Mouse (Mus musculus) mouse embryonic stem cell (cell line): ENCODE data around the gene Actr10.

Source experiments
- in situ Hi-C, 2 experiments: fragments of 300-500 bp; cut with MboI; formaldehyde crosslinking; loops; 1 replicate in 1 of 2; 3 replicates in 1 of 2; pipeline ENCODE4 v1.14.3; 2019 to 2020; ENCODE audit warnings: low sequenced_read_pairs in 2 of 2, low pct_unique_long_range_greater_than_20kb in 1 of 2, mixed read lengths in 1 of 2; ENCODE audit not compliant: unreplicated experiment in 1 of 2

The Actr10 gene

DNA sequence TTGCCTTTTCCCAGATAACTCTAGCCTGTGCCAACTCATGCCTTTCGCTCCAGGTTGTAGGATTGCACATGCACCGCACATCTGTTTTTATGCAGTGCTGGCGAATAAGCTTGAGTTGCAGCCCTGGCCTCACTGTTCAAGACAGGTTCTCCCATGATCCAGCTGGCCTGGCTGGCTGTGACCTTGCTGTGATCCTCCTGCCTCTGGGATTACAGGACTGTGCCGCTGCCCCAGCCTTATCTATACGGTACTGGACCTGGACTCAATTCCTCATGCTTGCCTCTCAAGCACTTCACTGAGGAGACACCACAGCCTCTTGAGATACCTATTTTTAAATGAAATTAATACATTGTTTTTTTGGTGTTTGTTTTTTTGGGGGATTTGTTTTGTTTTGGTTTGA, 6.5 kb downstream of the Actr10 start:
- in situ Hi-C loops, result no loop called here

DNA sequence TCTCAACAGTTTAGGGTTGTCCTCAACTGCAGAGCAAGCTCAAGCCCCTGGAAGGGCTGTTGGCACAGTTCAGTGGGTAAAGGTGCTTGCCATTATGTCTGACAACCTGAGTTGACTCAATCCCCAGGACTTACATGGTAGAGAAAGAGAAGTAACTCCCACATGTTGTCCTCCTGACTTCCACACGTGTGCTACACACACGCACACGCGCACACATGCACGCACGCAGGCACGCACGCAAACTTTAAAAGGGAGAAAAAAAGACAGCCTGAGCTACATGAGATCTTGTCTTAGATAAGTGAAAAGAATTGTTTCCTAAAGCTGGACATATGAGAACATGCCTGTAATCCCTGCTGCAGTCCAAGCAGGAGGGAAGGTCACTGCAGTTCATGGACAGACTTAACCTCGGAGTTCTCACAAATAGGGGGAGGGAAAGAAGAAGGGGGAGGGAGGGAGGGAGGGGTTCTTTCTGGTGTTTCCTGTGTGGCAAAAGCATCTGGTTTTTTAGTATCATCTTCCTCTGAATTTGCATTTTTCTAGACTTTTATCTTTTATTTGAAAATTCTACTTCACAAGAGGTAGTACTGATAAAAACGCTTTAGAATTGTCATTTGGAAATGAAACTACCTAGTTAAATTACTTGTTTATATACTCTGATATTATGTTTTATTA, 9.1 kb downstream of the Actr10 start:
- in situ Hi-C loops, result no loop called here

DNA sequence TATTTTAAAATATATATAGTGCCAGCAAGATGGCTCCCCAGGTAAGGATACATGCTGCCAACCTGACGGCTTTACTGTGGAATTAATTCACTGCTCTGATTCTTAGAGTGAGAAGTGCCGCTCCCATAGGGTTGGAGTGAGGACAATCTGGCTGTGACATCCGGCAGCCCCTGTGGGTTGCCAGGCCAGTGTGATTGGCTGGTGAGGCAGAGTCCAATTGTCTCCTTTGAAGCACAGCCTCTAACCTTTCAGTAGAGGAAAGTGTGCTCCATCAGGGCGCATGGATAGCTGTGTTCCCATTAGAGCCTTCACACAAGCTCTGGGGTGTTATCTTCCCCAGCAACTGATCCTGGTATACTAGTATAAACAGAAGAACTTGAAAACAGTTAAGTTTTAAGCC, 21.0 kb downstream of the Actr10 start:
- in situ Hi-C loops, result no loop called here

DNA sequence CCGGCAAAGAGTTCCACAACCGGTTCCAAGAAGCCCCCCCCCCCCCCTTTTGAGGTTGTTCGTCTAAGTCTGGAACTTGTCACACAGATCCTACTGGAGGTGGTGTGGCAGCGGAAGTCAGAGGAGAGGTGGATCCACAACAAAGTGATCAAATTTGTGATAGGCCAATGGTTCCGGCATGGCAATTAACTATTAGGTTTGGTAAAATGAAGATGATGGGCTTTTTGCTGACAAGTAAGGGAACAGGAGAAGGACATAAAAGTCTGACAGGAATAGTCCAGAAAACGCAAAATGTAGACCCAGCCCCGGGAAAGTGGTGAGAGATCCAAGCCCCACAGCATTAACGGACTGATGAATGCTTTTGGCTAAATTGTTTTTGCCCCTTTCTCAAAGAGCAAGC, 29.9 kb downstream of the Actr10 start:
- in situ Hi-C loops, result no loop called here

DNA sequence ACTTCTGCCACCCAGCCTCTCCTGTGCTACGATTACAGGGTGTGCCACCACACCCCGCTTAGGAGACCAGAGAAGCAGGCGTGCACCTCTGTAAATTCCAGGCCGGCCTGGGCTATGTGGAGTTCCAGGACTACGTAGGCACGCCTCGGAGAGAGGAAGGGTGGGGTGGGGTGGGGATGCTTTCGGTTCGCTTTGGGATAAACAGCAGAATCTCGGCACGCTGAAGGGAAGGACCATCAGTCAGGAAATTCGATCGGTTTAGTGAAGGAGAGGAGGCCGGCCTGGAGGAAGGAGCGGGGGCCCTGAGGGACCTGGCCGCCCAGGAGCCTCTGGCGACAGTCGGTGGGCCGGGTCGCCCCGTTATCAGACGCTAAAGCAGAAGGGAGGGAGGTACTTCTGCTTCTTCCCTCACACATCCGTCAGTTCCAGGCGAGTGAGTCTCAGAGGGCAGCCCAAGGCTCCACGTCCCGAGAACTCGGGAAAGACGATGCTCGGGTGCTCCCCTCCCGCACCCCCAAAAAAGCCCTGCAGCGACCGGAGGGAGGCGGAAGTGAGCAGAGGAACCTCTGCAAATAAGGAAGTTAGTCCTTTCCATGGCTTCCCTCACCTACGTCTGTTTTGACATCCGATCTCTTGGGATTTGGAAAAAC, 30.6 kb downstream of the Actr10 start:
- in situ Hi-C loops, result no loop called here

DNA sequence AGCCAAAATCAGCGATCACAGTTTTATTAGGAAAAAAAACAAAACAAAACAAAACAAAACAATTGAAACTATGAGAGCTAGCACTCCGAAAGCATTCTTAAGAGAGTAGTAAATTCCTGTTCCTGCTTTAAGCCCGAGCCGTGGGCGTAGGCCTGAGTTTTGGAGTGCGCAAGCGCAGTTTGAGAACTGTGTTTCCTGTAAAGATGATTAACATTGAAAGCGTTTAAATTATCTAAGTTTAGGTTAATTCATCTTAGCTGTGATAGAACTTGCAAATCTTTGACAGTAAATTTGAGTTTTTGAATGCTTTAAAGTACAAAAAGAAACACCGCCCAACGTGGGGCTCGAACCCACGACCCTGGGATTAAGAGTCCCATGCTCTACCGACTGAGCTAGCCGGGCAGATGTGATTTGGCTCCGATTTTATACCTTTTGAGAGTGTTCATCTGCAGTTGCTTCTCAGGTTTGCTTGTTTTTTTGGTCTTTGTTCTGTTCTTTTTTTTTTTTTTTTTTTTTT, 31.2 kb downstream of the Actr10 start:
- in situ Hi-C loops, result no loop called here

DNA sequence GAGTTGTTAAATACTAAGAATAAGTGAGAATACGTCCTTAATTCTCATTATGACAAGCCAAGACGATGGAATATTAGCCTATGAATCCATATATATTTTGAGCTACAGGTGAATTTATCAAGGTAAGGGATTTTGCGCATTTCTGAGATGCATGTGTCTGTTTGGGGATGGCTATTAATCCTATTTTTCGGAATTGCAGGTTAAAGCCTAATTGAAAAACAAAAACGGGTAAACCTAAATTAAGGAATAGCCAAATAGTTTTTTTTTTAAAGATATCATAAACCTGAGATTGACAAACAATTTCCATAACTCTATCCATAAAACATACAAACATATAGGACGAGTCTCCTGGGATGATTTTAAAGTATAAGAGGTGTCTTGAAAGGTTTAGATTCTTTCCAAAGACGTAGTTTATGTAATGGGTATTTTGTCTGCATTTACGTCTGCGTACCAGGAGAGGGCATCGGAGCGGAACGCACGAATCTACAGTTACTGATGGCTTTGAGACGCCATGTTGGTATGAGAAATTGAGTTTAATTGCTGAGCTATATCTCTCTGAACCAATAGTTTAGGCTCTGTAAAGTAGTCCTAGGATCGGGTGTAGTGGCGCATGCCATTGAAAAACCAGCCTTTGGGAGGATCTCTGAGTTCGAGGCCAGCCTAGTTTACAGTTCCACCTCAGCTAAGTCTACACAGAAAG, 32.0 kb downstream of the Actr10 start:
- in situ Hi-C loops, result no loop called here

DNA sequence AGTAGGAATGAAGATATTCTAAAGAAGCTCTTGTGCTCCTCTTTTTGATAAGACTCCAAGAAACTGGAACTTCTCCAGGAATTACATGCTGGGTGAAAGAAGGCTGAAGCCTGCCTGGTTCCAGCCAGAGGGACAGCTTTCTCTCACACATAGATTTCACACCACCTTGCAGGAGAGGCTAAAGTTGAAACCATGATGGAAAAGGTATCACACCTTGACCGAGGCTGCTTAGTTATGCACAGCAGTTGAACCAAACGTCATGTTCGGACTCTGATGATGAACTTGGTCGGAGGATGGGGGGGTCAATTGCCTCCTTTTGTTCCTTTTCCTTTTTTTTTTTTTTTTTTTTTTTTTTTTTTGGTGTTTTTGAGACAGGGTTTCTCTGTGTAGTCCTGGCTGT, 36.2 kb downstream of the Actr10 start:
- in situ Hi-C loops, result no loop called here

DNA sequence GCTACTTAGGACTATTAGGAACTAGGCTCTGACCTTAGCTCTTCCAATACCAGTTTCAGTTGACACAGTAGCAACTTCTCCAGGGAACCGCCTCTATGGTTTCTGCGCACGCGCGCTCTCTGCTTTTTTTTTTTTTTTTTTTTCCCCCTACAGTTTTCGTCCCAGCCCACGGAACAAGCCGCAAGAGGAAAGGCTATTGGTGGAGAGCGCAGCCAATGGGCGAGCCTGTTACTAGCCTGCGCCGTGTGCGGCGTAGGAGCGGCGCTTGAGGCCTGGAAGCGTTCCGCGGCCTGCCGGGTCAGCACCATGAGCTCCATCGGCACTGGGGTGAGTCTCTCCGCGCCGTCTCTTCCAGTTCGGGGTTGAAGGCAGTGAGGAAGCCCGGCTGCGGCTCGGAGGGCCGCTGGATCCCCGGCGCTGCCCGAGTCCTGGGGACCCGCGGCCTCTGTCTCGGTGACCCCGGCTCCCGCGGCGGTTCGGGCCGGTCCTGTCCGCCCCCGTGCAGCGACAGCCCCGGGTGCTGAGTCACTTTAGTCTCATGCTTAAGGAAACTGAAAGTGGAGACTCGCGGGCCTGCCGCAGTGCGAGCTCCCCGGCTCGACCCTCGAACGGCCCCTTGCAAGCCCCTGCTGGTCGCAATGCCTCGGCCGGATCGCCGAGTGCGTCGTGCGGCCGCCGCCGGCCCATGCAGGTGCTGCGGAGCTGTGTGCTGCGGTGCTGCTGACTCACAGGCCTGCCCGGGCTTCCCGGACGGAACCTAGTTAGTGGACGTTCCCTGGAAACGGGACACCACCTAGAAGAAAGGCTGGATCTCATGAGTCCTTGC, 37.0 kb downstream of the Actr10 start, which contains the start of gene Psma3:
Gene Psma3, plus strand, starts transcription at position 181 of the 826 bp plus-strand sequence.
- in situ Hi-C loops, result no loop called here

DNA sequence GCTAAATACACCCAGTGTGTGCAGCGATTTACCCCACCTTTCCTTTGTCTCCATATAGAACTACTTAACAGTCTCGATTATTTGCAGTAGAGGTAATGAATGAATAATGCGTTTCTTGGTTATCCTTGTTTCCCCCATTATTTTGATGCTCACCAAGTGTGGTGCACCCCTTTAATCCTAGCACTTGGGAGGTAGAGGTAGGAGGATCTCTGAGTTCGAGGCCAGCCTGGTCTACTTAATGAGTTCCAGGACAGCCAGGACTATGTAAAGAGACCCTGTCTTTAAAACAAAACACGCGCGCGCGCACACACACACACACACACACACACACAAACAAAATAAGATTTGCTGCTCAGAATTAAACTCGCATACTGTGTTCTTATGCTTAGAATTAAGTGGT, 37.7 kb downstream of the Actr10 start:
- in situ Hi-C loops, result no loop called here

DNA sequence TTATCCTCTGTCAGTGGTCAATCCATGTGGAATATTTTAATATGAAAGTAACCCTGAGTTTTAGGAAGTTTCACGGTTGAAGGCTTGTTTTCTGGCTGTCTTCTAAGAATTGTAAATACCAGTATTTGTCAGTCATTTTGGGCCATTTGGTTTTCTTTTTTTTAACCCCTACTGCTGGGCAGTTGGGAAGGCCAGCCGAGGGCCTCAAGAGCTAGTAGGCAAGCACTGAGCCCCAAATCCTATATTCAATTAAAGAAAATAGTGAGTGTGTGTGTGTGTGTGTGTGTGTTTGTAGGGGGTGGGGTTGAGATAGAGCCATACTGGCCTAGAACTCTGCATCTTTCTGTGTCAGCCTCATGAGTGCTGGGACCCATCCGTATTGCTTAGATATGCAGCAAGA, 38.2 kb downstream of the Actr10 start:
- in situ Hi-C loops, result no loop called here

DNA sequence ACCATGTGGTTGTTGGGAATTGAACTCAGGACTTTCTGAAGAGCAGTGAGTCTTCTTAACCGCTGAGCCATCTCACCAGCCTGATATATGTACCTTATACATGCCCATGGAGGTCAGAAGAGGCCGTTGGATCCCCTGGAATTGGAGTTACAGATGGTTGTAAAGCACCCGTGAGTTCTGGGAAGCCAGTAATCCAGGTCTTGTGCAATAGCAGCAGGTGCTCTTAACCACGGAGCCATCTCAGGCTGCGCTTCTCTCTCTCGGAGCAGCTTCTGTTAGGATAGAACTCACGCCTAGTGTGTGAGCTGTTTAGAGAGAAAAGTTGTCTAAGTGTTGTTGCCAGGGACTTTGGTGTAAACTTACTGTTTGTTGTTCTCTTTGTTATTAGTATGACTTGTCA, 40.7 kb downstream of the Actr10 start:
- in situ Hi-C loops, result no loop called here

DNA sequence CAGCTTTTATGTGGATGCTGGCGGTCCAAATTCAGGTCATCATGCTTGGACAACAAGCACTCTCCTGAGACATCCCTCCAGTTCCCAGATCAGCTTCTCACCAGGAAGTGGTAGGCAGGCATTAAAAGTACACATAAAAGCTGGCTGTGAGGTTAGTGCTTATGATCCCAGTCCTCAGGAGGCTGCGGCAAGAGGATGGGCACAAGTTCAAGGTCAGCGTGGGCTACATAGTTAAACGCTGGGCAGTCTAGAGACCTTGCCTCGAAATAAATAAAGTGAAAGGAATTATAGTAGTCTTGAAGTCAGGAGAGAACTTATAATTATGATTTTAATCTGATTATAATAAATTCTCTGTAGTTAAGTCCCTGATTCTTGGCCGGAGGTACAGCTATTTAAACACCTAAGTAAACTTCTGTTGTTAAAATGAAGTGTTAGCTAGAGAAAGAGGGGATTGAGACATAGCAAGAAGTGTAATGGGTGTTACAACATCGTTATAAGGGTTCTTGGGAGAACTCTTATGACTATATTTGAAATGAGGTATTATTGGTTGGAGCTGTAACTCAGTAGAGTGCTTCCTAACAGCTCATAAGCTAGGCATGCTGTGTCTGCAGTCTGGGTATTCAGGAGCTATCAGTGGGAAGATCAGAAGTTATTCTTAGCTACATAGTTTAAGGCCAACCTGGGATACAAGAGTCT, 47.3 kb downstream of the Actr10 start:
- in situ Hi-C loops, result no loop called here

DNA sequence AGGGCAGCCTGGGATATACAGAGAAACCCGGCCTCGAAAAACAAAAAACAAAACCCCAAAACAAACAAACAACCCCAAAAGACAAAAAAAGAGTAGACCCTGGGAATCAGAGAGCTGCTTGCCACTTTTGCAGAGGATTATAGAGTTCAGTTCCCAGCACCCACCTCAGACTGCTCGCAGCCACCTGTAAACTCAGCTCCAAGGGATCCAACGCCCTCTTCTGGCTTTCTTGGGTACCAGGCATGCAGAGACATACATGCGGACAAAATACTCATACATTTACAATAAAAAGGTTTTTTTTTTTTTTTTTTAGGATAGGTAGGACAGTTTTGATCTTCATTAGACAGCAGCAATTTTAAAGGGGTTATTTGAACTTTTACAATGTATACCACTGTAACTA, 59.6 kb downstream of the Actr10 start:
- in situ Hi-C loops, result no loop called here

DNA sequence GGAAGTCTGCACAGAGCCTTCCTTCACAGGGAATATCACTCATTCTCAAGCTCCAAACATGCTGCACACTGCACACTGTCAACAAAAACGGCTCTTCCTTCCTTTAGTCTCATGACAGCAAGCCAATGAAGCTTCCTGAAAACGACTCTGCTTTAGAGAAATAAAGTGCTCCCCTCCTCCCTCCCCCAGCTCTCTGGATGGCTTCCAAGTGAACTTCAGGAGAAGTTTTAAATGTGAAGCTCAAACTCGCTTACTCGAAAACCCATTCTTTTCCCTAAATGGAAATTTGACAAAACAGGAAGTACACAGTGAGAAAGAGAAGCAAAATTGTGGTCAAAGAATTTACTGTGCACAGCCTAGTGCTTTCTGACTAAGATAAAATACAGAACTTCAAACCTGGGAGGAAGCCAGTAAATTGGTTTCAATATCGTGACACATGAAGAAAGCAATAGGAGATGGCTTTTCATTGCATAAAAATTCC, 61.8 kb downstream of the Actr10 start:
- in situ Hi-C loops, result no loop called here

DNA sequence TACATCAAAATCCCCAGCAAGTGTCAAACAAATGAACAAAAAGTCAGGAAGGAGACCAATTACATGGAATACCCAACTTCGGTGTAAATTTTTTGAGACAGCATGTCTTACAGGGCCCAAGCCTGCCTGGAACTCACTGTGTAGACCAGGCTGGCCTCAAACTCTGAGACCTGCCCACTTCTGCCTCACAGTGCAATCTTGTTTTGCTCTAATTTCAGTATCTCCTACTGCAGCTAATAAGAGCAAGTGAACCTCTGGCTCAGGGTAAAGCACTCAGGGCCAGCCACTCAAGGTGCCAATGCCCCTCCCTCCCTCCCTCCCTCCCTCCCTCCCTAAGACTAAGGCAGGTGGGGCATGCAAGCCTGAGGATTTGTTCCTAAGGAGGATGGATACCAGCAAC, 62.7 kb downstream of the Actr10 start:
- in situ Hi-C loops, result no loop called here

DNA sequence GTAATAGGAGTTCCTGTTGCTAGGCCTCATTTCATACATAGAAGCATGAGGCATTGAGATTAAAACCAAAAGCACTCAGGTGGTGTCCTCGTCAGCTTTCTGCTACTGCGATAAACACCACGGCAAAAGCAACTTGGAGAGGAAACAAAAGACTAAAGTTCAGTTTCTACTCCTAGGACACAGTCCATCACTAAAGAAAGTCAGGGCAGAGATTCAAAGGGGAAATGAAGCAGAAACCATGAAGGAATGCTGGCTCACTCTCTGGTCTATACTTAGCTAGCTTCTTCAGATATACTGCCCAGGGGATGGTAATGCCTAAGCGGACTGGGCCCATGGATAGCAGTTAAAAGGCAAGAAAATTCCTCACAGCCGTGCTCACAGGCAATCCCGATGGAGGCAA, 63.8 kb downstream of the Actr10 start:
- in situ Hi-C loops, result no loop called here

DNA sequence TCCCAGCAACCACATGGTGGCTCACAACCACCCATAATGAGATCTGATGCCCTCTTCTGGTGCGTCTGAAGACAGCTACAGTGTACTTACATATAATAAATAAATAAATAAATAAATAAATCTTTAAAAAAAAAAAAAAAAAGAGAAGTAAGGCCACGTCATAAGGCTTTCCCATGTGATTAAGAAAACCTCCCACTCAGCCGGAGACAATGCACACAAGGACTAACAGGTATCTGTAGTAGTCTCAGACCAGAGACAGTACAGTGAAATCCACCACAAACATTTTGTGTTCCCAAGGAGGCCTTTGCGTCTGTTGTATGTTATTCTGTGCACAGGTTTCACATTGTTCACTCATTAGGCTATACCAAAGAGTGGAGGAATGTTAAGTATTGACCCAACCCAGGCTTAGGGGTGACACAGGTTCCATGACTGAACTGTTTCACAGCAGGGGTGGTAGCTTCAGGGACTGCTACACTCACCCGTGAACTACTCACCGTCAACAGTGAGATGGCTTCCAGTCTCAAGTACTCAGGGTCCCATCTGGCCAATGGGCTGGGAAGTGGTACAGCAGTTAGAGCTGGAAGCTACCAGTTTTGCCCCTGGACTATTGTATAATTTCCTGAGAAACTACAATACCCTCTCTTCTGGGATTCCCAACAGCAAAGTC, 66.2 kb downstream of the Actr10 start:
- in situ Hi-C loops, result no loop called here
